Mouse (Mus musculus): ENCODE measurements around the gene Cpxm2.

The Cpxm2 gene

GRCm38 (mm10) chr7:132145227-132145800, 9.2 kb downstream of the Cpxm2 start:
- DNase-seq (ENCODE audit: low read depth in 2 of 2, low spot score in 2 of 2) = no peak

- no peak for DNase-seq (ENCODE audit: low read depth in 2 of 2, low spot score in 2 of 2)
Observed at GRCm38 (mm10) chr7:132128687-132129086, 25.9 kb downstream of the Cpxm2 start.

GRCm38 (mm10) chr7:132124948-132125347, 29.6 kb downstream of the Cpxm2 start:
- no peak for DNase-seq (ENCODE audit: low read depth in 2 of 2, low spot score in 2 of 2)

- no peak for DNase-seq (ENCODE audit: low read depth in 2 of 2, low spot score in 2 of 2)
Observed at GRCm38 (mm10) chr7:132123211-132123610, 31.3 kb downstream of the Cpxm2 start.

- DNase-seq (ENCODE audit: low read depth in 2 of 2, low spot score in 2 of 2) = no peak
Observed at GRCm38 (mm10) chr7:132119817-132120216, 34.7 kb downstream of the Cpxm2 start.

GRCm38 (mm10) chr7:132111770-132112169, 42.8 kb downstream of the Cpxm2 start:
- no peak for DNase-seq (ENCODE audit: low read depth in 2 of 2, low spot score in 2 of 2)

- DNase-seq (ENCODE audit: low read depth in 2 of 2, low spot score in 2 of 2) = no peak
Observed at GRCm38 (mm10) chr7:132110308-132110707, 44.2 kb downstream of the Cpxm2 start.

GRCm38 (mm10) chr7:132106891-132107290, 47.6 kb downstream of the Cpxm2 start:
- DNase-seq (ENCODE audit: low read depth in 2 of 2, low spot score in 2 of 2) = no peak

- DNase-seq (ENCODE audit: low read depth in 2 of 2, low spot score in 2 of 2) = no peak
Observed at GRCm38 (mm10) chr7:132105326-132105725, 49.2 kb downstream of the Cpxm2 start.

- DNase-seq (ENCODE audit: low read depth in 2 of 2, low spot score in 2 of 2) = no peak
Observed at GRCm38 (mm10) chr7:132098441-132098840, 56.1 kb downstream of the Cpxm2 start.

- DNase-seq (ENCODE audit: low read depth in 2 of 2, low spot score in 2 of 2) = no peak
Observed at GRCm38 (mm10) chr7:132094666-132095065, 59.9 kb downstream of the Cpxm2 start.

GRCm38 (mm10) chr7:132091551-132091950, 63.0 kb downstream of the Cpxm2 start:
- DNase-seq (ENCODE audit: low read depth in 2 of 2, low spot score in 2 of 2) = no peak

- DNase-seq (ENCODE audit: low read depth in 2 of 2, low spot score in 2 of 2) = no peak
Observed at GRCm38 (mm10) chr7:132088606-132089005, 65.9 kb downstream of the Cpxm2 start.

GRCm38 (mm10) chr7:132088181-132088580, 66.4 kb downstream of the Cpxm2 start:
- no peak for DNase-seq (ENCODE audit: low read depth in 2 of 2, low spot score in 2 of 2)

GRCm38 (mm10) chr7:132075825-132076224, 78.7 kb downstream of the Cpxm2 start:
- no peak for DNase-seq (ENCODE audit: low read depth in 2 of 2, low spot score in 2 of 2)

GRCm38 (mm10) chr7:132074503-132074902, 80.0 kb downstream of the Cpxm2 start:
- no peak for DNase-seq (ENCODE audit: low read depth in 2 of 2, low spot score in 2 of 2)

- no peak for DNase-seq (ENCODE audit: low read depth in 2 of 2, low spot score in 2 of 2)
Observed at GRCm38 (mm10) chr7:132070877-132071625, 83.5 kb downstream of the Cpxm2 start.

- no peak for DNase-seq (ENCODE audit: low read depth in 2 of 2, low spot score in 2 of 2)
Observed at GRCm38 (mm10) chr7:132067951-132068350, 86.6 kb downstream of the Cpxm2 start.

GRCm38 (mm10) chr7:132067511-132067910, 87.0 kb downstream of the Cpxm2 start:
- no peak for DNase-seq (ENCODE audit: low read depth in 2 of 2, low spot score in 2 of 2)

GRCm38 (mm10) chr7:132060116-132060515, 94.4 kb downstream of the Cpxm2 start:
- DNase-seq (ENCODE audit: low read depth in 2 of 2, low spot score in 2 of 2) = no peak

GRCm38 (mm10) chr7:132056565-132056964, 98.0 kb downstream of the Cpxm2 start:
- no peak for DNase-seq (ENCODE audit: low read depth in 2 of 2, low spot score in 2 of 2)

- DNase-seq (ENCODE audit: low read depth in 2 of 2, low spot score in 2 of 2) = no peak
Observed at GRCm38 (mm10) chr7:132046662-132047061, 107.9 kb downstream of the Cpxm2 start.

Measured in CD8-positive naive resting alpha-beta T cell, adult 2 months (primary cell).